Mouse (Mus musculus) embryonic facial prominence, embryonic 12.5 days (tissue): ENCODE data around the gene Nsmce1. TPM values are rescaled to one million over a fixed set of nuclear protein-coding genes. Genes with fewer than 3 reads are reported as not detected.

Experiments used
- ATAC-seq: fragments of 200-750 bp; cut with Nextera tagmentation; 2 replicates; pipeline ENCODE4 v1.8.0; 2017; ENCODE audit not compliant: insufficient number of reproducible peaks, insufficient read depth, low FRiP score, low TSS enrichment
- H3K27ac ChIP-seq: fragments of 300-500 bp; sonication (generic); 2 replicates; pipeline ENCODE4 v1.5.1; 2016; ENCODE audit warnings: mild to moderate bottlenecking
- H3K27me3 ChIP-seq: fragments of 300-500 bp; sonication (generic); 2 replicates; pipeline ENCODE4 v1.6.1; 2016; ENCODE audit warnings: mild to moderate bottlenecking, moderate library complexity
- H3K36me3 ChIP-seq: fragments of 300-500 bp; sonication (generic); 2 replicates; pipeline ENCODE4 v1.6.1; 2016; ENCODE audit warnings: mild to moderate bottlenecking
- H3K4me1 ChIP-seq: fragments of 300-500 bp; sonication (generic); 2 replicates; pipeline ENCODE4 v1.6.1; 2016
- H3K4me2 ChIP-seq: fragments of 300-500 bp; sonication (generic); replicated peaks from 2 replicates; pipeline ENCODE4 v1.6.1; 2016; ENCODE audit warnings: mild to moderate bottlenecking, moderate library complexity
- H3K4me3 ChIP-seq: fragments of 300-500 bp; sonication (generic); 2 replicates; pipeline ENCODE4 v1.5.1; 2016; ENCODE audit warnings: mild to moderate bottlenecking
- H3K9ac ChIP-seq: fragments of 300-500 bp; sonication (generic); 2 replicates; pipeline ENCODE4 v1.6.1; 2016; ENCODE audit warnings: mild to moderate bottlenecking, moderate library complexity
- H3K9me3 ChIP-seq: fragments of 300-500 bp; sonication (generic); 2 replicates; pipeline ENCODE4 v1.6.1; 2016; ENCODE audit warnings: mild to moderate bottlenecking, moderate library complexity
- WGBS: fragments of 180-500 bp; shearing (Covaris S2); methylation state at CpG from one replicate; pipeline ENCODE4 v1.1.7; 2016; 5-methylcytosine and 5-hydroxymethylcytosine counted together
- polyA plus RNA-seq: library from polyadenylated mRNA; unstranded; fragments of >200 nt; fragmentation: Nextera tagmentation; extraction: Ambion mirVana; gene quantifications from 2 replicates; pipeline ENCODE4 v1.2.1, GENCODE M21; 2016

Gene Nsmce1
- polyA plus RNA-seq, 1 experiment from 2014 or later: 121 TPM

GRCm38 (mm10) chr7:125488706-125489105 is 2.7 kb downstream of the Nsmce1 start:
- no peak overlapping the region for H3K9ac ChIP-seq
- no peak for ATAC-seq
- no peak overlapping the region for H3K27ac ChIP-seq
- H3K4me3 ChIP-seq: no peak overlapping the region
- H3K4me2 ChIP-seq: no peak overlapping the region
- peaks cover 11% of the 10 kb centered on the region for H3K4me1 ChIP-seq
- peaks cover 27% of the 10 kb centered on the region for H3K36me3 ChIP-seq
- H3K9me3 ChIP-seq: no peaks in the 10 kb centered on the region
- no peaks in the 10 kb centered on the region for H3K27me3 ChIP-seq
- WGBS: 87% methylated on average over 6 of the region's 6 CpGs

- H3K9me3 ChIP-seq: no peaks in the 10 kb centered on the region
- peaks cover 11% of the 10 kb centered on the region for H3K4me1 ChIP-seq
- H3K9ac ChIP-seq: no peak overlapping the region
- no peaks in the 10 kb centered on the region for H3K27me3 ChIP-seq
- ATAC-seq: no peak
- WGBS: 89% methylated on average over 10 of the region's 10 CpGs
- no peak overlapping the region for H3K27ac ChIP-seq
- H3K36me3 ChIP-seq: peaks cover 30% of the 10 kb centered on the region
- H3K4me2 ChIP-seq: no peak overlapping the region
- no peak overlapping the region for H3K4me3 ChIP-seq
Observed at GRCm38 (mm10) chr7:125487126-125487525, 4.3 kb downstream of the Nsmce1 start.

- no peak overlapping the region for H3K4me3 ChIP-seq
- ATAC-seq: no peak
- H3K9ac ChIP-seq: no peak overlapping the region
- no peaks in the 10 kb centered on the region for H3K27me3 ChIP-seq
- H3K4me2 ChIP-seq: no peak overlapping the region
- peaks cover 7% of the 10 kb centered on the region; the same call in 1 of the 2 replicates for H3K4me1 ChIP-seq
- H3K36me3 ChIP-seq: peaks cover 30% of the 10 kb centered on the region
- 94% methylated on average over 16 of the region's 16 CpGs for WGBS
- no peak overlapping the region for H3K27ac ChIP-seq
- no peaks in the 10 kb centered on the region for H3K9me3 ChIP-seq
Observed at GRCm38 (mm10) chr7:125486121-125486630, 5.2 kb downstream of the Nsmce1 start.

GRCm38 (mm10) chr7:125484791-125485190 is 6.6 kb downstream of the Nsmce1 start:
- Histone ChIP-seq H3K27ac (no peak overlapping the region), H3K4me3 (no peak overlapping the region), H3K9me3 (no peaks in the 10 kb centered on the region), H3K27me3 (no peaks in the 10 kb centered on the region), H3K36me3 (peaks cover 36% of the 10 kb centered on the region), H3K4me1 (no peaks in the 10 kb centered on the region), H3K4me2 (no peak overlapping the region), H3K9ac (no peak overlapping the region)
- ATAC-seq: no peak
- 92% methylated on average over 7 of the region's 7 CpGs for WGBS

- no peaks in the 10 kb centered on the region for H3K9me3 ChIP-seq
- no peaks in the 10 kb centered on the region for H3K27me3 ChIP-seq
- no peak overlapping the region for H3K4me3 ChIP-seq
- WGBS: 52% methylated on average over 2 of the region's 2 CpGs
- H3K9ac ChIP-seq: no peak overlapping the region
- no peak overlapping the region for H3K4me2 ChIP-seq
- ATAC-seq: no peak
- no peak overlapping the region for H3K27ac ChIP-seq
- H3K36me3 ChIP-seq: peaks cover 39% of the 10 kb centered on the region
- H3K4me1 ChIP-seq: no peaks in the 10 kb centered on the region
Observed at GRCm38 (mm10) chr7:125482886-125483285, 8.5 kb downstream of the Nsmce1 start.

- no peak for ATAC-seq
- Histone ChIP-seq H3K9ac (no peak overlapping the region), H3K27ac (no peak overlapping the region), H3K27me3 (no peaks in the 10 kb centered on the region), H3K9me3 (no peaks in the 10 kb centered on the region), H3K4me1 (no peaks in the 10 kb centered on the region), H3K4me2 (no peak overlapping the region), H3K4me3 (no peak overlapping the region), H3K36me3 (peaks cover 44% of the 10 kb centered on the region)
- 84% methylated on average over 3 of the region's 3 CpGs for WGBS
Observed at GRCm38 (mm10) chr7:125482339-125482738, 9.1 kb downstream of the Nsmce1 start.

- no peak overlapping the region for H3K4me2 ChIP-seq
- no peak overlapping the region for H3K9ac ChIP-seq
- no peak overlapping the region for H3K4me3 ChIP-seq
- H3K36me3 ChIP-seq: peaks cover 36% of the 10 kb centered on the region
- no peak overlapping the region for H3K27ac ChIP-seq
- no peaks in the 10 kb centered on the region for H3K9me3 ChIP-seq
- peaks cover 13% of the 10 kb centered on the region for H3K4me1 ChIP-seq
- no peak for ATAC-seq
- H3K27me3 ChIP-seq: no peaks in the 10 kb centered on the region
- 88% methylated on average over 4 of the region's 4 CpGs for WGBS
Observed at GRCm38 (mm10) chr7:125480518-125480917, 10.9 kb downstream of the Nsmce1 start.

GRCm38 (mm10) chr7:125478391-125478984 is 12.9 kb downstream of the Nsmce1 start:
- H3K36me3 ChIP-seq: peaks cover 16% of the 10 kb centered on the region
- H3K9me3 ChIP-seq: no peaks in the 10 kb centered on the region
- 82% methylated on average over 7 of the region's 7 CpGs for WGBS

GRCm38 (mm10) chr7:125475601-125476251 is 15.7 kb downstream of the Nsmce1 start:
- ATAC-seq: peak; percentile 22; the same call in 1 of the 2 replicates
- H3K4me1 ChIP-seq: peaks cover 35% of the 10 kb centered on the region
- no peak overlapping the region for H3K4me3 ChIP-seq
- H3K9ac ChIP-seq: no peak overlapping the region
- H3K9me3 ChIP-seq: no peaks in the 10 kb centered on the region
- no peaks in the 10 kb centered on the region for H3K27me3 ChIP-seq
- 59% methylated on average over 11 of the region's 11 CpGs for WGBS
- peaks cover 20% of the 10 kb centered on the region for H3K36me3 ChIP-seq
- H3K27ac ChIP-seq: 0 out of 2 replicates have a peak overlapping the region, but pooled peaks have one; percentile 36
- no peak overlapping the region for H3K4me2 ChIP-seq

More at GRCm38 (mm10) chr7:125478391-125478984, 12.9 kb downstream of the Nsmce1 start:
- Histone ChIP-seq H3K27me3 (no peaks in the 10 kb centered on the region), H3K27ac (no peak overlapping the region), H3K4me1 (peaks cover 17% of the 10 kb centered on the region), H3K9ac (no peak overlapping the region), H3K4me2 (no peak overlapping the region), H3K4me3 (no peak overlapping the region)
- no peak for ATAC-seq

- H3K4me2 ChIP-seq: no peak overlapping the region
- no peaks in the 10 kb centered on the region for H3K9me3 ChIP-seq
- H3K4me1 ChIP-seq: peaks cover 35% of the 10 kb centered on the region
- WGBS: 78% methylated on average over 4 of the region's 4 CpGs
- no peak overlapping the region for H3K9ac ChIP-seq
- H3K36me3 ChIP-seq: peaks cover 23% of the 10 kb centered on the region
- H3K27me3 ChIP-seq: no peaks in the 10 kb centered on the region
- H3K27ac ChIP-seq: no peak overlapping the region
- H3K4me3 ChIP-seq: no peak overlapping the region
- ATAC-seq: no peak
Observed at GRCm38 (mm10) chr7:125474535-125474934, 16.9 kb downstream of the Nsmce1 start.

GRCm38 (mm10) chr7:125471991-125472741 is 19.2 kb downstream of the Nsmce1 start:
- H3K27ac ChIP-seq: peak overlapping the region; percentile 86
- H3K4me2 ChIP-seq: no peak overlapping the region
- 26% methylated on average over 13 of the region's 13 CpGs for WGBS
- peaks cover 35% of the 10 kb centered on the region for H3K4me1 ChIP-seq
- peak; percentile 53 for ATAC-seq
- no peak overlapping the region for H3K9ac ChIP-seq
- no peaks in the 10 kb centered on the region for H3K27me3 ChIP-seq
- no peak overlapping the region for H3K4me3 ChIP-seq
- H3K9me3 ChIP-seq: no peaks in the 10 kb centered on the region
- H3K36me3 ChIP-seq: peaks cover 33% of the 10 kb centered on the region
